Mouse (Mus musculus): ENCODE data around the gene Rad9a.

- TF ChIP-seq CTCF (IDR thresholded peaks at IDR 0.05; ENCODE audit: control insufficient read depth, insufficient read depth, low read length) (no peak), POLR2A (IDR thresholded peaks at IDR 0.05; ENCODE audit: borderline replicate concordance, control insufficient read depth, low read depth, low read length) (no peak)
Measured at GRCm38 (mm10) chr19:4208563-4208962, 7.1 kb upstream of the Rad9a start.

Data from bone marrow, adult 2 months (tissue).